Mouse (Mus musculus) liver, embryonic 16.5 days (tissue): ENCODE results near the gene Cacna1a. TPM values are rescaled to one million over a fixed set of nuclear protein-coding genes. Genes with fewer than 3 reads are reported as not detected.

Experiments used
- ATAC-seq: fragments of 200-750 bp; cut with Nextera tagmentation; 2 replicates; pipeline ENCODE4 v1.8.0; 2017; ENCODE audit warnings: low read depth, mild to moderate bottlenecking, moderate number of reproducible peaks, moderate library complexity
- H3K27ac ChIP-seq: fragments of 300-500 bp; sonication (generic); 2 replicates; pipeline ENCODE4 v1.5.1; 2014; ENCODE audit warnings: mild to moderate bottlenecking, low read length
- H3K27me3 ChIP-seq: fragments of 300-500 bp; sonication (generic); 2 replicates; pipeline ENCODE4 v1.6.1; 2014; ENCODE audit warnings: low read depth, low read length, mixed read lengths; ENCODE audit not compliant: control insufficient read depth, insufficient read depth
- H3K36me3 ChIP-seq: fragments of 300-500 bp; sonication (generic); 2 replicates; pipeline ENCODE4 v1.6.1; 2014; ENCODE audit warnings: mild to moderate bottlenecking; ENCODE audit not compliant: control insufficient read depth, insufficient read depth
- H3K4me1 ChIP-seq: fragments of 300-500 bp; sonication (generic); 2 replicates; pipeline ENCODE4 v1.6.1; 2014; ENCODE audit warnings: low read depth, low read length, mixed read lengths; ENCODE audit not compliant: control insufficient read depth
- H3K4me2 ChIP-seq: fragments of 300-500 bp; sonication (generic); 2 replicates; pipeline ENCODE4 v1.6.1; 2014; ENCODE audit warnings: low read depth, low read length, mixed read lengths
- H3K4me3 ChIP-seq: fragments of 300-500 bp; sonication (generic); 2 replicates; pipeline ENCODE4 v1.5.1; 2014; ENCODE audit warnings: low read depth, mild to moderate bottlenecking, low read length
- H3K9ac ChIP-seq: fragments of 300-500 bp; sonication (generic); 2 replicates; pipeline ENCODE4 v1.6.1; 2014; ENCODE audit warnings: low read depth, low read length
- H3K9me3 ChIP-seq: fragments of 300-500 bp; sonication (generic); replicated peaks from 2 replicates; pipeline ENCODE4 v1.6.1; 2016; ENCODE audit warnings: low read length; ENCODE audit not compliant: control insufficient read depth
- WGBS: fragments of 180-500 bp; shearing (Covaris S2); extraction: QIAGEN DNeasy Blood & Tissue Kit; methylation state at CpG from one replicate; pipeline ENCODE4 v1.1.7; 2014; ENCODE audit not compliant: insufficient replicate concordance; 5-methylcytosine and 5-hydroxymethylcytosine counted together
- polyA plus RNA-seq: library from polyadenylated mRNA; unstranded; fragments of >200 nt; fragmentation: Nextera tagmentation; extraction: Ambion mirVana; gene quantifications from 2 replicates; pipeline ENCODE4 v1.2.1, GENCODE M21; 2015

Cacna1a gene
- polyA plus RNA-seq, 1 experiment from 2014 or later: 0.32 TPM

GRCm38 (mm10) chr8:84356482-84356881 is 31.8 kb upstream of the Cacna1a start:
- Histone ChIP-seq H3K4me1 (no peaks in the 10 kb centered on the region), H3K9me3 (no peaks in the 10 kb centered on the region), H3K27me3 (no peaks in the 10 kb centered on the region; the same call in 1 of the 2 replicates), H3K27ac (no peak overlapping the region), H3K36me3 (no peaks in the 10 kb centered on the region), H3K4me3 (no peak overlapping the region), H3K4me2 (no peak overlapping the region), H3K9ac (no peak overlapping the region)
- no peak for ATAC-seq
- 55% methylated on average over 11 of the region's 11 CpGs for WGBS

- no peak overlapping the region for H3K9ac ChIP-seq
- H3K9me3 ChIP-seq: no peaks in the 10 kb centered on the region
- WGBS: 13% methylated on average over 18 of the region's 20 CpGs
- H3K4me3 ChIP-seq: no peak overlapping the region
- no peak overlapping the region for H3K4me2 ChIP-seq
- H3K27me3 ChIP-seq: no peaks in the 10 kb centered on the region; the same call in 1 of the 2 replicates
- ATAC-seq: no peak
- no peaks in the 10 kb centered on the region for H3K36me3 ChIP-seq
- H3K27ac ChIP-seq: no peak overlapping the region
- no peaks in the 10 kb centered on the region for H3K4me1 ChIP-seq
Observed at GRCm38 (mm10) chr8:84357631-84358371, 30.4 kb upstream of the Cacna1a start.

- ATAC-seq: no peak
- H3K9ac ChIP-seq: no peak overlapping the region
- no peaks in the 10 kb centered on the region for H3K36me3 ChIP-seq
- no peak overlapping the region for H3K4me3 ChIP-seq
- H3K27me3 ChIP-seq: peaks cover 3% of the 10 kb centered on the region; the same call in 1 of the 2 replicates
- no peaks in the 10 kb centered on the region for H3K9me3 ChIP-seq
- H3K27ac ChIP-seq: no peak overlapping the region
- 13% methylated on average over 23 of the region's 23 CpGs for WGBS
- no peaks in the 10 kb centered on the region for H3K4me1 ChIP-seq
- no peak overlapping the region for H3K4me2 ChIP-seq
Observed at GRCm38 (mm10) chr8:84363428-84364134, 24.7 kb upstream of the Cacna1a start.

GRCm38 (mm10) chr8:84365197-84365596 is 23.0 kb upstream of the Cacna1a start:
- Histone ChIP-seq H3K36me3 (no peaks in the 10 kb centered on the region), H3K4me2 (no peak overlapping the region), H3K9me3 (no peaks in the 10 kb centered on the region), H3K27me3 (peaks cover 3% of the 10 kb centered on the region; the same call in 1 of the 2 replicates), H3K4me1 (no peaks in the 10 kb centered on the region), H3K4me3 (no peak overlapping the region), H3K9ac (no peak overlapping the region), H3K27ac (no peak overlapping the region)
- WGBS: 63% methylated on average over 1 of the region's 1 CpGs
- no peak for ATAC-seq

- Histone ChIP-seq H3K27me3 (no peaks in the 10 kb centered on the region), H3K27ac (no peak overlapping the region), H3K9ac (no peak overlapping the region), H3K4me3 (no peak overlapping the region), H3K4me1 (no peaks in the 10 kb centered on the region), H3K9me3 (no peaks in the 10 kb centered on the region), H3K36me3 (no peaks in the 10 kb centered on the region), H3K4me2 (no peak overlapping the region)
- no peak for ATAC-seq
- 50% methylated on average over 4 of the region's 4 CpGs for WGBS
Observed at GRCm38 (mm10) chr8:84370972-84371371, 17.3 kb upstream of the Cacna1a start.

GRCm38 (mm10) chr8:84375038-84375437 is 13.2 kb upstream of the Cacna1a start:
- Histone ChIP-seq H3K9me3 (no peaks in the 10 kb centered on the region), H3K27me3 (no peaks in the 10 kb centered on the region), H3K4me2 (no peak overlapping the region), H3K36me3 (no peaks in the 10 kb centered on the region), H3K27ac (no peak overlapping the region), H3K4me3 (no peak overlapping the region), H3K4me1 (no peaks in the 10 kb centered on the region), H3K9ac (no peak overlapping the region)
- WGBS: 37% methylated on average over 5 of the region's 5 CpGs
- ATAC-seq: no peak

GRCm38 (mm10) chr8:84375803-84376202 is 12.4 kb upstream of the Cacna1a start:
- H3K9me3 ChIP-seq: no peaks in the 10 kb centered on the region
- H3K4me3 ChIP-seq: no peak overlapping the region
- H3K27ac ChIP-seq: no peak overlapping the region
- H3K27me3 ChIP-seq: no peaks in the 10 kb centered on the region
- no peaks in the 10 kb centered on the region for H3K36me3 ChIP-seq
- H3K4me2 ChIP-seq: no peak overlapping the region
- WGBS: 60% methylated on average over 5 of the region's 5 CpGs
- no peak overlapping the region for H3K9ac ChIP-seq
- no peak for ATAC-seq
- no peaks in the 10 kb centered on the region for H3K4me1 ChIP-seq

GRCm38 (mm10) chr8:84376564-84376963 is 11.7 kb upstream of the Cacna1a start:
- ATAC-seq: no peak
- Histone ChIP-seq H3K9me3 (no peaks in the 10 kb centered on the region), H3K36me3 (no peaks in the 10 kb centered on the region), H3K27ac (no peak overlapping the region), H3K9ac (no peak overlapping the region), H3K4me3 (no peak overlapping the region), H3K4me1 (no peaks in the 10 kb centered on the region), H3K27me3 (no peaks in the 10 kb centered on the region), H3K4me2 (no peak overlapping the region)
- WGBS: 50% methylated on average over 6 of the region's 6 CpGs

GRCm38 (mm10) chr8:84381676-84382075 is 6.6 kb upstream of the Cacna1a start:
- Histone ChIP-seq H3K4me1 (no peaks in the 10 kb centered on the region), H3K4me3 (no peak overlapping the region), H3K27ac (no peak overlapping the region), H3K9ac (no peak overlapping the region), H3K36me3 (no peaks in the 10 kb centered on the region), H3K9me3 (no peaks in the 10 kb centered on the region), H3K27me3 (no peaks in the 10 kb centered on the region), H3K4me2 (no peak overlapping the region)
- no peak for ATAC-seq
- WGBS: 70% methylated on average over 7 of the region's 7 CpGs
